Mouse (Mus musculus): ENCODE data around the gene Bzw2. TPM values are rescaled to one million over a fixed set of nuclear protein-coding genes. Genes with fewer than 3 reads are reported as not detected.
A peak's percentile ranks its signal among the peaks of the same experiment; 100 is the strongest.

Bzw2 gene
- polyA plus RNA-seq, 1 experiment from 2014 or later: 292 TPM

GRCm38 (mm10) chr12:36165299-36165698 is 7.4 kb upstream of the Bzw2 start:
- H3K9ac ChIP-seq (ENCODE audit: low read length): no peak overlapping the region
- DNase-seq (ENCODE audit: low spot score, missing footprints) (no peak), ATAC-seq (ENCODE audit: low FRiP score) (no peak)
- no peaks in the 10 kb centered on the region for H3K9me3 ChIP-seq (ENCODE audit: control insufficient read depth, low read length)
- no peaks in the 10 kb centered on the region for H3K27me3 ChIP-seq (ENCODE audit: control insufficient read depth, insufficient read depth, low read length)
- WGBS: 40% methylated on average over 1 of the region's 1 CpGs
- H3K36me3 ChIP-seq (ENCODE audit: control insufficient read depth, insufficient read depth, low read length): no peaks in the 10 kb centered on the region
- no peak overlapping the region for H3K27ac ChIP-seq (ENCODE audit: low read depth, low read length)
- H3K4me1 ChIP-seq (ENCODE audit: control insufficient read depth, insufficient read depth, low read length): no peaks in the 10 kb centered on the region; the same call in 1 of the 2 replicates
- H3K4me3 ChIP-seq (ENCODE audit: low read depth, low read length): no peak overlapping the region
- H3K4me2 ChIP-seq: no peak overlapping the region

GRCm38 (mm10) chr12:36164126-36164791 is 6.4 kb upstream of the Bzw2 start:
- Histone ChIP-seq H3K4me1 (ENCODE audit: control insufficient read depth, insufficient read depth, low read length) (no peaks in the 10 kb centered on the region; the same call in 1 of the 2 replicates), H3K9ac (ENCODE audit: low read length) (no peak overlapping the region), H3K9me3 (ENCODE audit: control insufficient read depth, low read length) (no peaks in the 10 kb centered on the region), H3K4me3 (ENCODE audit: low read depth, low read length) (no peak overlapping the region), H3K27ac (ENCODE audit: low read depth, low read length) (no peak overlapping the region), H3K36me3 (ENCODE audit: control insufficient read depth, insufficient read depth, low read length) (no peaks in the 10 kb centered on the region), H3K27me3 (ENCODE audit: control insufficient read depth, insufficient read depth, low read length) (no peaks in the 10 kb centered on the region), H3K4me2 (no peak overlapping the region)
- 87% methylated on average over 7 of the region's 7 CpGs for WGBS
- ATAC-seq (ENCODE audit: low FRiP score) (no peak), DNase-seq (ENCODE audit: low spot score, missing footprints) (no peak)

GRCm38 (mm10) chr12:36157304-36157637 is 609 bp downstream of the Bzw2 start:
- DNase-seq (ENCODE audit: low spot score, missing footprints) (no peak), ATAC-seq (ENCODE audit: low FRiP score) (peak; percentile 42)
- H3K36me3 ChIP-seq (ENCODE audit: control insufficient read depth, insufficient read depth, low read length): no peaks in the 10 kb centered on the region
- no peaks in the 10 kb centered on the region for H3K9me3 ChIP-seq (ENCODE audit: control insufficient read depth, low read length)
- no peaks in the 10 kb centered on the region for H3K27me3 ChIP-seq (ENCODE audit: control insufficient read depth, insufficient read depth, low read length)
- peak overlapping the region; percentile 80 for H3K4me2 ChIP-seq
- H3K4me1 ChIP-seq (ENCODE audit: control insufficient read depth, insufficient read depth, low read length): peaks cover 11% of the 10 kb centered on the region
- peak overlapping the region; percentile 84 for H3K4me3 ChIP-seq (ENCODE audit: low read depth, low read length)
- peak overlapping the region; percentile 87 for H3K9ac ChIP-seq (ENCODE audit: low read length)
- under 1% methylated on average over 14 of the region's 14 CpGs for WGBS
- H3K27ac ChIP-seq (ENCODE audit: low read depth, low read length): peak overlapping the region; percentile 61

GRCm38 (mm10) chr12:36156637-36157303 is 1.1 kb downstream of the Bzw2 start, which contains the start of gene Ankmy2:
Gene Ankmy2 (plus strand): TSS chr12:36157114.
- H3K27me3 ChIP-seq (ENCODE audit: control insufficient read depth, insufficient read depth, low read length): no peaks in the 10 kb centered on the region
- peak; percentile 99 for DNase-seq (ENCODE audit: low spot score, missing footprints)
- no peaks in the 10 kb centered on the region for H3K36me3 ChIP-seq (ENCODE audit: control insufficient read depth, insufficient read depth, low read length)
- peak within 1 kb of the TSS; percentile 68 for H3K27ac ChIP-seq (ENCODE audit: low read depth, low read length)
- ATAC-seq (ENCODE audit: low FRiP score): peak; percentile 98
- H3K9ac ChIP-seq (ENCODE audit: low read length): peak within 1 kb of the TSS; percentile 87
- H3K4me2 ChIP-seq: peak within 1 kb of the TSS; percentile 80
- under 1% methylated on average over 42 of the region's 42 CpGs for WGBS
- H3K4me3 ChIP-seq (ENCODE audit: low read depth, low read length): peak within 1 kb of the TSS; percentile 84
- peaks cover 11% of the 10 kb centered on the region for H3K4me1 ChIP-seq (ENCODE audit: control insufficient read depth, insufficient read depth, low read length)
- no peaks in the 10 kb centered on the region for H3K9me3 ChIP-seq (ENCODE audit: control insufficient read depth, low read length)

DNA sequence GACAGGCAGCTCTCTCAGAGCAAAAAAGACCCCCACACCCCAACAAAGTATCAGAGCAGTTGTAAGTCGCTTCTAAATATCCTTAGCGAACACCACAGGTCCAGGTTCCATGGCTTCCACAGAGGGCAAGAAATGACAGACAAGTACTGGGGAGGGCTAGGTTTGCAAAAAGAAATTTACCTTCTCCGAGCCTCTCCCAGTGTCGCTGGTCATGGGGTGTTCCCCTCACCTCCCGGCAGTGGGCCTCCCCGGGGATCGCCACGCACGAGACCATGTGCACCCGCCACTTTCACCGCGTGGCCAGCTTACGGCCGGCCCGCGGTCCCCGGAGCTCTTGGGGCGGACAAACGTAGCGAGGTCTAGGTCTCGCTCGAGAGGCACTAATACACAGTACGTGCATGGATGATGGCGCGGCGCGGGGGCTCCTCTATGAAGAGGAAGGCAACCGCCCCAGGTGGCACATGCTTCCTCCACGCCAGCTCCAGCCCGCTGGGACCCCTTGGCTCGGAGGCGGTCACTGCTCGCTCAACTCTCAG is 1.7 kb downstream of the Bzw2 start:
- no peaks in the 10 kb centered on the region for H3K9me3 ChIP-seq (ENCODE audit: control insufficient read depth, low read length)
- DNase-seq (ENCODE audit: low spot score, missing footprints) (peak; percentile 94), ATAC-seq (ENCODE audit: low FRiP score) (peak; percentile 71; the same call in 1 of the 2 replicates)
- no peaks in the 10 kb centered on the region for H3K27me3 ChIP-seq (ENCODE audit: control insufficient read depth, insufficient read depth, low read length)
- peak overlapping the region; percentile 84 for H3K4me3 ChIP-seq (ENCODE audit: low read depth, low read length)
- H3K4me2 ChIP-seq: peak overlapping the region; percentile 80
- WGBS: under 1% methylated on average over 33 of the region's 33 CpGs
- peak overlapping the region; percentile 87 for H3K9ac ChIP-seq (ENCODE audit: low read length)
- H3K27ac ChIP-seq (ENCODE audit: low read depth, low read length): 0 out of 2 replicates have a peak overlapping the region, but pooled peaks have one; percentile 25
- peaks cover 11% of the 10 kb centered on the region for H3K4me1 ChIP-seq (ENCODE audit: control insufficient read depth, insufficient read depth, low read length)
- no peaks in the 10 kb centered on the region for H3K36me3 ChIP-seq (ENCODE audit: control insufficient read depth, insufficient read depth, low read length)

DNA sequence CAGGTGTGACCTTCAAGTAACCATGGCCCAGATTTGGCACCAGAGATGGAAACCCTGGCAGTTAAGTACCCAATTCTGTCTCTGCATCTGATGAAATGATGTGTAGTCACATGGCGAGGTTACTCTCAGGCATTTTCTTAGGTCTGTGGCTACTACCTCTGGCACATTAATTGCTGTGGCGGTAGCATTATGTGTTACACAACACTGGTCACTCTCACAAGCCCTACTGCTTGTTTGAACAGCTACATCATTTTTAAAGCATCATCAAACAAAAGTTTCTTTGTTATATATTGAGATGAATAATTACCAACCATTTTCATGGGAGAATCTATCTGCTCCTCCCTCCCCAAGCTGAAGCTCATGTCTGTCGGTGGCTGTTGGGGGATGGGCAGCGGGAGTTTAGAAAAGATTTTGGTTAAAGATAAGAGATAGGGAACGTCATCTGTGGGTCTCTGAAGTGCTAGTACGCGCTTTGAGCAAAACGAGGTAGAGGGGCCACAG is 2.7 kb downstream of the Bzw2 start:
- ATAC-seq (ENCODE audit: low FRiP score): no peak
- Histone ChIP-seq H3K36me3 (ENCODE audit: control insufficient read depth, insufficient read depth, low read length) (no peaks in the 10 kb centered on the region), H3K9ac (ENCODE audit: low read length) (peak overlapping the region; percentile 87), H3K4me1 (ENCODE audit: control insufficient read depth, insufficient read depth, low read length) (peaks cover 11% of the 10 kb centered on the region), H3K4me3 (ENCODE audit: low read depth, low read length) (peak overlapping the region; percentile 84), H3K27me3 (ENCODE audit: control insufficient read depth, insufficient read depth, low read length) (no peaks in the 10 kb centered on the region), H3K27ac (ENCODE audit: low read depth, low read length) (no peak overlapping the region), H3K4me2 (peak overlapping the region; percentile 80), H3K9me3 (ENCODE audit: control insufficient read depth, low read length) (no peaks in the 10 kb centered on the region)
- WGBS: 20% methylated on average over 8 of the region's 8 CpGs
- DNase-seq (ENCODE audit: low spot score, missing footprints): peak; percentile 92

DNA sequence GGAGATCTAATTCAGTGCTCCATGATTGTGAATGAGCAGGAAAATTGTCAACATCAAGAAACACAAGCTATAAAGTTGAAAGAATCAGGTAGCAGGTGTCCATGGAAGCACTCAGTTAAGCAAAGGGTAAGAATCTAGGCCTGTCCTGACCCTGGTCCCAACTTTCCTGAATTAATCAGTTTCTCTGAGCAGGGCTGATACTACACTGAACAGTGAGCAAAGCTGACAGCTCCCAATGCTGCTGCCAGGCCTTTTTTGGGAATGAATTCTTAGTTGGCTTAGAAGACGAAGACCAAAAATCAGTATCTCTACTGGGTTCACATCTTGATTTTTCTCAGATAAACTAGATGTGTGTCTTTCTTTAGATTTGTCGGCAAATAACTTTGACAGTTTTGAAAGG is 7.1 kb downstream of the Bzw2 start:
- no peak overlapping the region for H3K27ac ChIP-seq (ENCODE audit: low read depth, low read length)
- 94% methylated on average over 2 of the region's 2 CpGs for WGBS
- ATAC-seq (ENCODE audit: low FRiP score): no peak
- no peak overlapping the region for H3K4me2 ChIP-seq
- no peaks in the 10 kb centered on the region for H3K9me3 ChIP-seq (ENCODE audit: control insufficient read depth, low read length)
- H3K4me1 ChIP-seq (ENCODE audit: control insufficient read depth, insufficient read depth, low read length): peaks cover 7% of the 10 kb centered on the region; the same call in 1 of the 2 replicates
- H3K36me3 ChIP-seq (ENCODE audit: control insufficient read depth, insufficient read depth, low read length): no peaks in the 10 kb centered on the region
- no peak overlapping the region for H3K9ac ChIP-seq (ENCODE audit: low read length)
- no peak overlapping the region for H3K4me3 ChIP-seq (ENCODE audit: low read depth, low read length)
- H3K27me3 ChIP-seq (ENCODE audit: control insufficient read depth, insufficient read depth, low read length): no peaks in the 10 kb centered on the region
- DNase-seq (ENCODE audit: low spot score, missing footprints): no peak

- Histone ChIP-seq H3K4me2 (no peak overlapping the region), H3K9ac (ENCODE audit: low read length) (no peak overlapping the region), H3K27me3 (ENCODE audit: control insufficient read depth, insufficient read depth, low read length) (no peaks in the 10 kb centered on the region), H3K4me1 (ENCODE audit: control insufficient read depth, insufficient read depth, low read length) (peaks cover 5% of the 10 kb centered on the region; the same call in 1 of the 2 replicates), H3K27ac (ENCODE audit: low read depth, low read length) (no peak overlapping the region), H3K4me3 (ENCODE audit: low read depth, low read length) (no peak overlapping the region), H3K36me3 (ENCODE audit: control insufficient read depth, insufficient read depth, low read length) (no peaks in the 10 kb centered on the region), H3K9me3 (ENCODE audit: control insufficient read depth, low read length) (no peaks in the 10 kb centered on the region)
- DNase-seq (ENCODE audit: low spot score, missing footprints): peak; percentile 62
- WGBS: 92% methylated on average over 2 of the region's 2 CpGs
- no peak for ATAC-seq (ENCODE audit: low FRiP score)
Observed at GRCm38 (mm10) chr12:36150265-36150664, 7.6 kb downstream of the Bzw2 start.

Measured in midbrain, embryonic 11.5 days (tissue).